Mouse (Mus musculus) hindbrain, embryonic 16.5 days (tissue): ENCODE measurements around the gene Cabin1. TPM values are rescaled to one million over a fixed set of nuclear protein-coding genes. Genes with fewer than 3 reads are reported as not detected.

Experiments used
- ATAC-seq: fragments of 200-750 bp; cut with Nextera tagmentation; 2 replicates; pipeline ENCODE4 v1.8.0; 2017; ENCODE audit warnings: moderate TSS enrichment, moderate library complexity
- H3K27ac ChIP-seq: fragments of 300-500 bp; sonication (generic); 2 replicates; pipeline ENCODE4 v1.5.1; 2014; ENCODE audit warnings: low read depth, mild to moderate bottlenecking, control low read depth, low read length, moderate library complexity
- H3K27me3 ChIP-seq: fragments of 300-500 bp; sonication (generic); replicated peaks from 2 replicates; pipeline ENCODE4 v1.6.1; 2014; ENCODE audit warnings: low read length; ENCODE audit not compliant: control insufficient read depth, insufficient read depth
- H3K36me3 ChIP-seq: fragments of 300-500 bp; sonication (generic); 2 replicates; pipeline ENCODE4 v1.6.1; 2014; ENCODE audit warnings: mild to moderate bottlenecking, low read length, moderate library complexity, mixed read lengths; ENCODE audit not compliant: control insufficient read depth, insufficient read depth
- H3K4me1 ChIP-seq: fragments of 300-500 bp; sonication (generic); 2 replicates; pipeline ENCODE4 v1.6.1; 2014; ENCODE audit warnings: low read depth, low read length; ENCODE audit not compliant: control insufficient read depth, insufficient read depth
- H3K4me2 ChIP-seq: fragments of 300-500 bp; sonication (generic); 2 replicates; pipeline ENCODE4 v1.6.1; 2014; ENCODE audit warnings: mild to moderate bottlenecking, low read length, control low read depth, moderate library complexity
- H3K4me3 ChIP-seq: fragments of 300-500 bp; sonication (generic); 2 replicates; pipeline ENCODE4 v1.5.1; 2014; ENCODE audit warnings: mild to moderate bottlenecking, low read length, control low read depth, moderate library complexity
- H3K9ac ChIP-seq: fragments of 300-500 bp; sonication (generic); 2 replicates; pipeline ENCODE4 v1.6.1; 2014; ENCODE audit warnings: low read depth, mild to moderate bottlenecking, control low read depth, low read length, moderate library complexity
- H3K9me3 ChIP-seq: fragments of 300-500 bp; sonication (generic); 2 replicates; pipeline ENCODE4 v1.6.1; 2014; ENCODE audit warnings: mild to moderate bottlenecking, low read length, moderate library complexity; ENCODE audit not compliant: control insufficient read depth
- WGBS: fragments of 180-500 bp; shearing (Covaris S2); extraction: QIAGEN DNeasy Blood & Tissue Kit; methylation state at CpG from one replicate; pipeline ENCODE4 v1.1.7; 2014; 5-methylcytosine and 5-hydroxymethylcytosine counted together
- polyA plus RNA-seq: library from polyadenylated mRNA; unstranded; fragments of >200 nt; fragmentation: Nextera tagmentation; extraction: Ambion mirVana; gene quantifications from 2 replicates; pipeline ENCODE4 v1.2.1, GENCODE M21; 2015

Cabin1 gene
- polyA plus RNA-seq, 1 experiment from 2014 or later, result 30.9 TPM

- peaks cover 6% of the 10 kb centered on the region for H3K4me1 ChIP-seq
- peaks cover 44% of the 10 kb centered on the region for H3K36me3 ChIP-seq
- H3K9me3 ChIP-seq, result no peaks in the 10 kb centered on the region
- no peak overlapping the region for H3K9ac ChIP-seq
- no peak overlapping the region for H3K27ac ChIP-seq
- no peak overlapping the region for H3K4me3 ChIP-seq
- no peak for ATAC-seq
- no peak overlapping the region for H3K4me2 ChIP-seq
- no peaks in the 10 kb centered on the region for H3K27me3 ChIP-seq
- 92% methylated on average over 16 of the region's 16 CpGs for WGBS
Measured at GRCm38 (mm10) chr10:75651381-75652068, 112.6 kb downstream of the Cabin1 start.

GRCm38 (mm10) chr10:75650306-75650902, 113.7 kb downstream of the Cabin1 start:
- no peak for ATAC-seq
- Histone ChIP-seq H3K9me3 (no peaks in the 10 kb centered on the region), H3K9ac (no peak overlapping the region), H3K27me3 (no peaks in the 10 kb centered on the region), H3K4me1 (peaks cover 6% of the 10 kb centered on the region), H3K36me3 (peaks cover 41% of the 10 kb centered on the region), H3K4me3 (no peak overlapping the region), H3K27ac (no peak overlapping the region), H3K4me2 (no peak overlapping the region)
- WGBS, result 86% methylated on average over 6 of the region's 6 CpGs

GRCm38 (mm10) chr10:75649406-75649995, 114.6 kb downstream of the Cabin1 start:
- Histone ChIP-seq H3K4me3 (no peak overlapping the region), H3K9ac (no peak overlapping the region), H3K27ac (no peak overlapping the region), H3K9me3 (no peaks in the 10 kb centered on the region), H3K4me2 (no peak overlapping the region), H3K27me3 (no peaks in the 10 kb centered on the region), H3K36me3 (peaks cover 33% of the 10 kb centered on the region), H3K4me1 (peaks cover 6% of the 10 kb centered on the region)
- WGBS, result 90% methylated on average over 4 of the region's 4 CpGs
- ATAC-seq, result no peak

- no peak for ATAC-seq
- H3K27ac ChIP-seq, result no peak overlapping the region
Measured at GRCm38 (mm10) chr10:75649001-75649400, 115.1 kb downstream of the Cabin1 start.

GRCm38 (mm10) chr10:75648091-75648490, 116.0 kb downstream of the Cabin1 start:
- no peak overlapping the region for H3K9ac ChIP-seq
- H3K36me3 ChIP-seq, result peaks cover 30% of the 10 kb centered on the region
- H3K4me3 ChIP-seq, result no peak overlapping the region
- H3K4me2 ChIP-seq, result no peak overlapping the region
- no peaks in the 10 kb centered on the region for H3K9me3 ChIP-seq
- H3K27me3 ChIP-seq, result no peaks in the 10 kb centered on the region
- peaks cover 18% of the 10 kb centered on the region for H3K4me1 ChIP-seq
- H3K27ac ChIP-seq, result peak overlapping the region; percentile 49; the same call in 1 of the 2 replicates
- WGBS, result 90% methylated on average over 6 of the region's 6 CpGs
- no peak for ATAC-seq

More at GRCm38 (mm10) chr10:75649001-75649400, 115.1 kb downstream of the Cabin1 start:
- Histone ChIP-seq H3K4me3 (no peak overlapping the region), H3K9ac (no peak overlapping the region), H3K4me2 (no peak overlapping the region), H3K27me3 (no peaks in the 10 kb centered on the region), H3K36me3 (peaks cover 33% of the 10 kb centered on the region), H3K4me1 (peaks cover 11% of the 10 kb centered on the region), H3K9me3 (no peaks in the 10 kb centered on the region)
- WGBS, result 91% methylated on average over 7 of the region's 7 CpGs

GRCm38 (mm10) chr10:75647362-75647761, 116.8 kb downstream of the Cabin1 start:
- peaks cover 18% of the 10 kb centered on the region for H3K4me1 ChIP-seq
- ATAC-seq, result peak; percentile 64
- H3K9ac ChIP-seq, result no peak overlapping the region
- no peak overlapping the region for H3K4me3 ChIP-seq
- H3K27ac ChIP-seq, result peak overlapping the region; percentile 49; the same call in 1 of the 2 replicates
- 73% methylated on average over 3 of the region's 3 CpGs for WGBS
- no peaks in the 10 kb centered on the region for H3K27me3 ChIP-seq
- H3K9me3 ChIP-seq, result no peaks in the 10 kb centered on the region
- H3K4me2 ChIP-seq, result no peak overlapping the region
- peaks cover 23% of the 10 kb centered on the region for H3K36me3 ChIP-seq

DNA sequence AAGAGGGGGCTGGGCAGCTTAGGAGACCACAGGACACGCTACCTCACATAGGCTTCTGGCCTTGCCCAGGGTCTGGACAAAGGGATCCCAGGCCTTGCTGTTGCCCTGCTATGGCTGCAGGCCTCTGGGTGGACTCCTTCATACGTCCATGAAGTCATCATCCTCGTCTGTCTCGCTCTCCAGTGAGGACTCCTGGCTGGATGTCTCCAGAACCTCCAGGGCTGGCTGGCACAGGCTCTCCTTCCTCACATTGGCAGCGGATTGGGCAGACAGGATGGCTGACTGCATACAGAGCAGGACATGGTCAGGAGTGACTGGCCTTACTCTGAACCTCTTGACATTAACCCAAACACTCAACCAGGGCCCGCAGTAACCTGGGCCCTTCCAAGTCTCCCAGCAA, 117.7 kb downstream of the Cabin1 start:
- Histone ChIP-seq H3K4me1 (peaks cover 18% of the 10 kb centered on the region), H3K27ac (no peak overlapping the region), H3K4me2 (no peak overlapping the region), H3K27me3 (no peaks in the 10 kb centered on the region), H3K36me3 (peaks cover 14% of the 10 kb centered on the region), H3K9me3 (no peaks in the 10 kb centered on the region), H3K9ac (no peak overlapping the region), H3K4me3 (no peak overlapping the region)
- no peak for ATAC-seq
- WGBS, result 86% methylated on average over 6 of the region's 6 CpGs

DNA sequence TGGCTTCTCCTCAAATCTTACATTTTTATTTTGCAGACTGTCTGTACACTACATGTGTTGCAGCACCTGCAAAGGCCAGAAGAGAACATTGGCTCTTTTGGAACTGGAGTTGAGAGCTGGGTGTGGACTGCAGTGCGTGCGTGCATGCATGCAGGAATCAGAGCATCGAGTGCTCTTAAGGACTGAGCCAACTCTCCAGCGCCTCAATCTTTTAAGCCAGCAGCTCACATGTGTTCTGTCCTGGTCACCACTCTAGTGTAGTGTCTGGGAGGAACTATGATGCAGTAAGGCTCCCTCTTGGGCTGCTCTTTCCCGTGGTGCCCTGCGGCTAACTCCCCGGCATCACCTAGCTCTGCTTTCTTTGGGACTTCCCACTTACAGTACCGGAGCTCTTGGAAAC, 118.5 kb downstream of the Cabin1 start:
- peaks cover 18% of the 10 kb centered on the region for H3K4me1 ChIP-seq
- WGBS, result 94% methylated on average over 8 of the region's 8 CpGs
- H3K36me3 ChIP-seq, result peaks cover 10% of the 10 kb centered on the region
- no peak overlapping the region for H3K27ac ChIP-seq
- no peak for ATAC-seq
- H3K9ac ChIP-seq, result no peak overlapping the region
- no peak overlapping the region for H3K4me3 ChIP-seq
- H3K27me3 ChIP-seq, result no peaks in the 10 kb centered on the region
- H3K9me3 ChIP-seq, result no peaks in the 10 kb centered on the region
- H3K4me2 ChIP-seq, result no peak overlapping the region

DNA sequence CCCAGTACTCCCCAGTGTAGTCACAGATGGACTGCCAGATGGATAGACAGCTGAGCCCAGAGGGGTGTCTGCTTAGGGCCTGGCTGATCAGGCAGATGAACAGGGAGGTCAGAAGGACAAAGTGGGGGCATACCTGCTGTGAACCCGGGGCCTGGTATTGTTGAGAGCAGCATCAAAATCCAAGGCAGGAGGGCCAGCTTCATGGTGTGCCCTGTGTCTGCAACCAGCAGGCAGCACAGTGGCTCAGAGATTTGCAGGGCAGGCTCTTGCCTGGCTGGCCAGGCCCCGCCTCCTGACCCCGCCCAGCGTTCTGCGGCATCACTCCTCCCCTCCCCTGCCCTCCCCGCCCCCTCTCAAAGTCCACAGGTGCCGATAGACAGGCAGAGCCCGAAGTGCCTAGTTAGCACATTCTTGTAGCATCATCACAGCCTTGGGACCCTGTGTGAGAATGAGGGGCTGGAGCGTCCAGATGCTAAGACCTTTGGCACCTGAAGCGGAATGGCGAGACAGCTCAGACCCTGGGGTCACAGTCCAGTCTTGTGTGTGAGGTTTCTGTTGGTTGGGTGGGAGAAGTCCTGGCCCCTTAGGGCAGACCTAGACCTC, 120.3 kb downstream of the Cabin1 start, which contains the start of gene Susd2:
Gene Susd2, minus strand, starts transcription at position 268 of the 603 bp plus-strand sequence.
- peak within 1 kb of the TSS; percentile 36 for H3K4me2 ChIP-seq

More for the DNA sequence above, 120.3 kb downstream of the Cabin1 start, which contains the start of gene Susd2:
- ATAC-seq, result peak; percentile 78
- 4% methylated on average over 11 of the region's 11 CpGs for WGBS
- Histone ChIP-seq H3K9ac (peak within 1 kb of the TSS; percentile 45), H3K4me1 (peaks cover 18% of the 10 kb centered on the region), H3K9me3 (no peaks in the 10 kb centered on the region), H3K4me3 (peak within 1 kb of the TSS; percentile 2; the same call in 1 of the 2 replicates), H3K27ac (peak within 1 kb of the TSS; percentile 45; the same call in 1 of the 2 replicates), H3K36me3 (peaks cover 6% of the 10 kb centered on the region; the same call in 1 of the 2 replicates), H3K27me3 (no peaks in the 10 kb centered on the region)
